Mouse (Mus musculus) intestine, embryonic 14.5 days (tissue): Measurements from ENCODE around the gene H2afx. TPM values are rescaled to one million over a fixed set of nuclear protein-coding genes. Genes with fewer than 3 reads are reported as not detected.
A peak's percentile ranks its signal among the peaks of the same experiment; 100 is the strongest.

Source experiments
- ATAC-seq: fragments of 200-750 bp; cut with Nextera tagmentation; replicated peaks from 2 replicates; pipeline ENCODE4 v1.8.0; 2017; ENCODE audit warnings: low read depth, moderate number of reproducible peaks, moderate TSS enrichment, moderate library complexity; ENCODE audit not compliant: low FRiP score, low TSS enrichment
- DNase-seq: peaks from one replicate; pipeline ENCODE4 v3.0.0-alpha.2; 2018; ENCODE audit warnings: low spot score
- H3K27ac ChIP-seq: fragments of 300-500 bp; sonication (generic); 2 replicates; pipeline ENCODE4 v1.5.1; 2014; ENCODE audit warnings: low read depth, mild to moderate bottlenecking, control low read depth
- H3K27me3 ChIP-seq: fragments of 300-500 bp; sonication (generic); replicated peaks from 2 replicates; pipeline ENCODE4 v1.6.1; 2014; ENCODE audit warnings: low read length, control low read depth; ENCODE audit not compliant: control insufficient read depth, insufficient read depth
- H3K36me3 ChIP-seq: fragments of 300-500 bp; sonication (generic); 2 replicates; pipeline ENCODE4 v1.6.1; 2014; ENCODE audit warnings: low read length, control low read depth; ENCODE audit not compliant: control insufficient read depth, insufficient read depth
- H3K4me1 ChIP-seq: fragments of 300-500 bp; sonication (generic); replicated peaks from 2 replicates; pipeline ENCODE4 v1.6.1; 2014; ENCODE audit warnings: low read length, control low read depth, mixed read lengths; ENCODE audit not compliant: control insufficient read depth, insufficient read depth
- H3K4me2 ChIP-seq: fragments of 300-500 bp; sonication (generic); 2 replicates; pipeline ENCODE4 v1.6.1; 2014; ENCODE audit warnings: low read length
- H3K4me3 ChIP-seq: fragments of 300-500 bp; sonication (generic); 2 replicates; pipeline ENCODE4 v1.5.1; 2014; ENCODE audit warnings: low read depth, low read length, control low read depth, mixed read lengths
- H3K9ac ChIP-seq: fragments of 300-500 bp; sonication (generic); 2 replicates; pipeline ENCODE4 v1.6.1; 2014; ENCODE audit warnings: mild to moderate bottlenecking, low read length
- H3K9me3 ChIP-seq: fragments of 300-500 bp; sonication (generic); 2 replicates; pipeline ENCODE4 v1.6.1; 2016; ENCODE audit warnings: low read length, control low read depth; ENCODE audit not compliant: control insufficient read depth
- WGBS: fragments of 180-500 bp; shearing (Covaris S2); extraction: QIAGEN DNeasy Blood & Tissue Kit; methylation state at CpG from one replicate; pipeline ENCODE4 v1.1.7; 2014; 5-methylcytosine and 5-hydroxymethylcytosine counted together
- polyA plus RNA-seq: library from polyadenylated mRNA; unstranded; fragments of >200 nt; fragmentation: Nextera tagmentation; extraction: Ambion mirVana; gene quantifications from 2 replicates; pipeline ENCODE4 v1.2.1, GENCODE M21; 2014

The H2afx gene
- polyA plus RNA-seq, 1 experiment from 2014 or later: 302 TPM

DNA sequence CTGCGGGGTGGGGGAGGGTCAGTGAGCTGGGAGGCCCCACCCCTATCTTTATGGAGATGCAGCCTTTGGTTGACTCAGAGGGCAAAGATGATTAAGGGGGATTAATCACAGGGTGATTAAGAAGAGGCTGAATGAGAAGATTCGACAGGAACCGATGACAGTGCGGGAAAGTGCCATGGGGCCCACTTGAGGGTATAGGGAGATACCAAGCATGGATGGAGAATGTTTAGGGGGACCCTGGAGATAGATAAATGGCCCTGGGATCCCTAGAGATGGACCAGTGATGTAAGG is 20.3 kb upstream of the H2afx start:
- H3K36me3 ChIP-seq: peaks cover 25% of the 10 kb centered on the region
- H3K27ac ChIP-seq: no peak overlapping the region

DNA sequence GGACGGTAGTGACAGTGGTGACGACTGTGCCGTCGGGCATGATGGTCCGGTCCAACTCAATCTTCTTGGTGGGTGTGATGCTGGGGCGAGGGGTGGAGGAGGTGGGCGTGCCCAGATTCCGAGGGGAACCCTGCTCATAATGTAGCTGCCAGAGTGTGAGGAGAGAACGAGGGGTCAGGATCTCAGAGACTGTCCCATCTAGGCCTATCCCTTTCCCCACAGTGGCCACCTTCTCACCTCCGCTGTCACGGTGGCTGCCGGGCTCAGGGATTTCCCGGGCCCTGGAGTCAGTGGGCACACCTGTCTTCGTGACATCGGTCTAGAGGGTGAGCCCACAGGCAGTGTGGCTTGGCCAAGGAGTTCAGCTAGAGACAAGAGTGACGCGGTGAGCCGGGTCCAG is 19.6 kb upstream of the H2afx start:
- H3K4me3 ChIP-seq: no peak overlapping the region
- H3K9ac ChIP-seq: no peak overlapping the region
- WGBS: 90% methylated on average over 18 of the region's 18 CpGs
- ATAC-seq: no peak
- H3K4me2 ChIP-seq: no peak overlapping the region
- DNase-seq: no peak
- H3K4me1 ChIP-seq: peaks cover 24% of the 10 kb centered on the region
- peaks cover 25% of the 10 kb centered on the region for H3K36me3 ChIP-seq
- H3K27ac ChIP-seq: no peak overlapping the region
- no peaks in the 10 kb centered on the region for H3K27me3 ChIP-seq
- no peaks in the 10 kb centered on the region for H3K9me3 ChIP-seq

More for the DNA sequence above, 20.3 kb upstream of the H2afx start:
- Histone ChIP-seq H3K4me1 (peaks cover 23% of the 10 kb centered on the region), H3K4me3 (no peak overlapping the region), H3K4me2 (no peak overlapping the region), H3K9me3 (no peaks in the 10 kb centered on the region), H3K9ac (no peak overlapping the region), H3K27me3 (no peaks in the 10 kb centered on the region)
- ATAC-seq: no peak
- DNase-seq: no peak
- 79% methylated on average over 4 of the region's 4 CpGs for WGBS

DNA sequence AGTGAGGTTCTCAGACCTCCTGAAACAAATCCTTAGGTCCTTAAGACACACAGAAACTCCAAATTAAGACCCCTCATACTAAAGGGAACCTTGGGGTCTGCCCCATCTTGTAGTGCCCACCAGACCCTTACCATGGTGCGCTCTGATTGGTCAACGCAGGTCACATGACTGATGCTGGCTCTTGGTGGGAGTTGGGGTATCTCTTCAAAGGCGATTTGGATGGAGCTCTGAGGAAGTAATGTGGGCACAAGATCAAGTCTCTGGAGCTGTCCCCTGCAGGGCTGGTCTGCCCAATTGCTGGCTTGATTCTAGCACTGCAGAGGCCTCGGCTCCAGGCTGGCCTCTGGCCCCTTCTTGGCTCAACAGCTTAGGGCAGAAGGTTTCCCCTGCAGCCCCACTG is 17.0 kb upstream of the H2afx start:
- no peak overlapping the region for H3K27ac ChIP-seq
- no peak overlapping the region for H3K9ac ChIP-seq
- no peaks in the 10 kb centered on the region for H3K27me3 ChIP-seq
- H3K4me3 ChIP-seq: no peak overlapping the region
- 77% methylated on average over 4 of the region's 4 CpGs for WGBS
- ATAC-seq (no peak), DNase-seq (no peak)
- H3K36me3 ChIP-seq: peaks cover 25% of the 10 kb centered on the region
- H3K4me2 ChIP-seq: no peak overlapping the region
- H3K9me3 ChIP-seq: no peaks in the 10 kb centered on the region
- H3K4me1 ChIP-seq: peaks cover 14% of the 10 kb centered on the region

DNA sequence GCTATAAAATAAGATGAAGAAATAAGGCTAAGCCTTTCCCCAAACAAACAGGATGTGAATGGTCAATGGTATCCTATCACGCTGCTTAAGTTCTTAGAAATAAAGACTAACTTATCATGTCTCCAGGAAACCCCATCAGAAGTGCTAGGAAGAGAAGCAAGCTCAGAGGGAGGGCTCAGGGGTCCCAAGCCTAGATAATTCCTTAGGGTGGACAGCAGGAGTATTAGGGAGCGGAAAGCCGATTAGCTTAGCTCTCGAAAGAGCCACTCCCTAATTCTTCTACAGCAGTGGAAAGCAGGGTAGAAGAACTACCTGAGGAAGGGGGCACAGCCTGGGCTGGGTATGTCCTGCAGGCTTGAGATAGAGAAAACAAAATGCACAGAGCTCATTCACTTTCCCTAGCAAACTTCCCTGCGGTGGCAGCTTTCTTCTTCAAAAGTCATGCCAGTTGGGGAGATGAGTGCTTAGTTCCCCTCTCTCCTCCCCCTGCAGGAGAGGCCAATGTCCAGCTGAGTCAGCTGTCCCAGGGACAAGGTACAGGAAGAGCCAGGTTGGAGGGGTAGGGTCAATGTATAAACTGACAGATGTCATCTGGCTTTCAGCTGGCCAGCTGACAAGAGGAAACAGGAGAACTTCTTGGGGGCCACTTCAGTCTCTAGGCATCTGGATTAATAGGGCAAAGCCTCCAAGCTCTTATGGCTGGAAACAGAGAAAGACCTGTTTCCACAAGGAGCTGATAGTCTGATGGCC is 16.2 kb upstream of the H2afx start:
- peak overlapping the region; percentile 75; the same call in 1 of the 2 replicates for H3K4me3 ChIP-seq
- no peak overlapping the region for H3K27ac ChIP-seq
- 47% methylated on average over 5 of the region's 5 CpGs for WGBS
- H3K36me3 ChIP-seq: peaks cover 23% of the 10 kb centered on the region
- H3K9me3 ChIP-seq: no peaks in the 10 kb centered on the region
- no peak overlapping the region for H3K9ac ChIP-seq
- H3K4me1 ChIP-seq: peaks cover 14% of the 10 kb centered on the region
- H3K27me3 ChIP-seq: no peaks in the 10 kb centered on the region
- DNase-seq (no peak), ATAC-seq (no peak)
- peak overlapping the region; percentile 56 for H3K4me2 ChIP-seq

DNA sequence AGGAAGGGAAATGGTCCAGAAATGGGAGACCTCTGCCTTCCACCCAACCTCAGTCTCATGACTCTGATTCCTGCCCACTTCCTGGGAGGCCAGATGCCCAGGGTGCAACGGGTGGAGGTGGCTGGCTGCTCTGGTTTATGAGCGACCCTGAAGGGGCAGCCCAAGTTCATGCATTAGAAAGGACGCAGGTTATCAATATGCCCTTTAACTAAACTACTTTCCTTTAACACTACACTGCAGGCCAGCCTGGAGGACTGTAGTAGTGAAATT is 15.7 kb upstream of the H2afx start:
- no peak for DNase-seq
- Histone ChIP-seq H3K4me3 (peak overlapping the region; percentile 75), H3K9ac (peak overlapping the region; percentile 68), H3K4me1 (peaks cover 14% of the 10 kb centered on the region), H3K9me3 (no peaks in the 10 kb centered on the region), H3K27me3 (no peaks in the 10 kb centered on the region), H3K36me3 (peaks cover 18% of the 10 kb centered on the region), H3K4me2 (peak overlapping the region; percentile 56), H3K27ac (no peak overlapping the region)
- no peak for ATAC-seq
- 35% methylated on average over 3 of the region's 3 CpGs for WGBS

DNA sequence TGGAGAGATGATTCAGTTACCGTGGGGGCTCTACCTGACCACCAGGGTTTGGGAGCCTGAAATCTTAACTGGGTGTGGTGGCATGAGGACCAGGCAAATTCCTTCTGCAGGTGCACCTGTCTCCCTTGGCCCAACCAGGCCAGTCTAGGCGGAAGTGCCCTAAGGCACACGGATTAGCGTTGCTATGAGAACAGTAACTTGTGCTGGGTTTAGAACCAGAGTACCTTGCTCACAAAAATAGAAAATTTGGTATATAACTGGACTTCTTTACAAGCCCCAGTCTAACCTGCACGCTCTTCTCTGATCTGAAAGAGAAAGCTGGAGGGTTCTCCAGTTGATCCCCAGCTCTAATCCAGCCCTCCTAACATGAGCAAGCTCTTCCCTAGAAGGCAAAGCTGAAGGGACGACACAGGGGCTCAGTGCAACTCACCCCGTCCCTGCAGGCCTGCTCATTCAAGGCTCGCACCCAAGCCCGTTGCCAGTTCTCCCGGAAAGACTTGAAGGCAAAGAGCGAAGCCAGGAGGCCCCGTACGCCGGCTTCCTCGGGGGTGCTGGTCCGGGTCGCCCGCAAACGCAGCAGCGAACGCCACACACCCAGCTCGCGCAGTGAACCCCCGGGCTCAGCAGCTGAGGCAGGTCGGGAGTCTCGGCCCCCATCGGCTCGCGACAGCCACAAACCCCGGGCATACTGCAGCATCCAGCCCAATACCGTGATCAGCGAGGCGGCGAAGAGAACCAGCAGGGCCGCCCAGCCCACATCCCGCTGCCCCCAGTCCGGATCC is 15.2 kb upstream of the H2afx start:
- Histone ChIP-seq H3K9me3 (no peaks in the 10 kb centered on the region), H3K27me3 (no peaks in the 10 kb centered on the region), H3K36me3 (peaks cover 16% of the 10 kb centered on the region), H3K4me1 (peaks cover 14% of the 10 kb centered on the region), H3K4me3 (peak overlapping the region; percentile 75), H3K9ac (peak overlapping the region; percentile 68), H3K27ac (no peak overlapping the region), H3K4me2 (peak overlapping the region; percentile 56)
- peak; percentile 13; the same call in 1 of the 2 replicates for ATAC-seq
- WGBS: 2% methylated on average over 37 of the region's 37 CpGs
- no peak for DNase-seq

DNA sequence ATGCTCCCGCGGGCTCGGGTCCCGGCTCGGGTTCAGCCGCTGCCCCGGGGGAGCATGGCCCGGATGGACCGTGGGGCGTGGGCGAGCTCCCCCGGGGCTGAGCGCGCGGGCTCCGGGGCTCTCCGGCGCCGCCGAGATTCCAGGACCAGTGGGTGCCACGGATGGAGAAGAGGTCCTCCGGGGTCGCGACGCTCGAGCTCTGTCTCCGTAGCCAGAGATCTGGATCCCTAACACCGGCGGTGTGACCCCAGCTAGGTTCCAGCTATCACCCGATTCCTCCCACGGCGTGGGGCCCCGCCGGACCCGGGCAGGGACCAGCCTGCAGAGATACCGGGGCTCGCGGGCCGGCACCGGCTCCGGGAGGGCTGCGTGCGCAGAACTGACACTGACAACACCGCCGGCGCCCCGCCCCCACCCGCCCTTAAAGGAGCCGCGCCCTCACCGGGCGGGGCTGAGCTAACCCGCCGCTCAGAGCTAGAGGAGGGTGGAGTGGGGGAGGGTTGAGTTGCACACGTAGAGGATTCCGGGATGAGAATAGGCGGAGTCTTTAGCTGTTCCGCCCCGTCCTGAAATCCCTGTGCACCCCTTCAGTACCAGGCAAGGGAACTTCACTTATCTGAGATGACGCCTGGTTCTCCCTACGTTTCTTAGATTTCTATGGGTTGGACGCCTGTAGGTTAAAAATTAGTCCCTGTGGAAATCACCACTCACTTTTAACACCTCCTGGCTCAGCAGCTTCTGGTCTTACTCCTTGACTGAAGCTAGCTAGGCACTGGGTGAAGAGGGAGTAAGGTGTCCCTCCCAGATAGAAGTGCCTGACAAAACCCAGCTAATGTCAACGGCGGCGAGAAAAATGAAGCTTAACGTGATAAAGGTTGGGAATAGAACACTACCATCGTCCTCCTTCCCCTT is 14.4 kb upstream of the H2afx start, which contains the start of gene C2cd2l:
C2cd2l (minus strand) TSS at position 399 of the 912 bp plus-strand sequence.
- peak within 1 kb of the TSS; percentile 78 for H3K27ac ChIP-seq
- H3K9me3 ChIP-seq: no peaks in the 10 kb centered on the region
- H3K36me3 ChIP-seq: peaks cover 10% of the 10 kb centered on the region
- H3K4me2 ChIP-seq: peak within 1 kb of the TSS; percentile 56
- peak within 1 kb of the TSS; percentile 68 for H3K9ac ChIP-seq
- peaks cover 14% of the 10 kb centered on the region for H3K4me1 ChIP-seq
- under 1% methylated on average over 67 of the region's 67 CpGs for WGBS
- peak within 1 kb of the TSS; percentile 75 for H3K4me3 ChIP-seq
- peak; percentile 93 for DNase-seq
- no peaks in the 10 kb centered on the region for H3K27me3 ChIP-seq
- peak; percentile 97 for ATAC-seq

DNA sequence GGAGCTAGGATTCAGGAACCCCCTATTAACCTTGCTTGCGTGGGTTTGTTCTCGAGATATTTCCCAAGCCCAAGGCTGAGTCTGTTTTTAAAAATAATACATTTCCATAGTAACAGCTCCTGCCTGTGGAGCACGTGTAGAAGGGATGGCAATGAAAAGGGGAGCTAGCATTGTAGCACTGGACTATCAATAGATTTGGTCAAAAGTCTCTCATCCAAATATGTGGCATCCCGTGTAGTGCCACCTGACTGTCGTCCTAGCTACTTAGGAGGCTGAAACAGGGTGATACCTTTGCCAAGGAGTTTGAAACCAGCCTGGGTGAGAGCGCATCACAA is 13.7 kb upstream of the H2afx start:
- Histone ChIP-seq H3K9ac (peak overlapping the region; percentile 55), H3K4me3 (peak overlapping the region; percentile 75), H3K4me2 (peak overlapping the region; percentile 56), H3K9me3 (no peaks in the 10 kb centered on the region), H3K4me1 (peaks cover 15% of the 10 kb centered on the region), H3K27ac (peak overlapping the region; percentile 78), H3K27me3 (no peaks in the 10 kb centered on the region), H3K36me3 (peaks cover 4% of the 10 kb centered on the region)
- WGBS: 33% methylated on average over 6 of the region's 6 CpGs
- DNase-seq (peak; percentile 55), ATAC-seq (peak; percentile 22; the same call in 1 of the 2 replicates)
